Mouse (Mus musculus) C2C12 (cell line): ENCODE results near the gene Olfr556.

Experiments
- CTCF ChIP-seq: IDR thresholded peaks from one replicate; pipeline ENCODE4 v1.5.1; 2011; ENCODE audit not compliant: control insufficient read depth, insufficient read depth, insufficient read length
- USF1 ChIP-seq: IDR thresholded peaks from one replicate; pipeline ENCODE4 v1.6.1; 2011; ENCODE audit warnings: low read depth, mild to moderate bottlenecking, control low read depth, moderate library complexity

GRCm38 (mm10) chr7:102619608-102620007 is 45.1 kb upstream of the Olfr556 start:
- no peak for TF ChIP-seq USF1
- no peak for TF ChIP-seq CTCF
